Mouse (Mus musculus) adrenal gland, postnatal 14 days (tissue): ENCODE results near the gene Hnrnpc. TPM values are rescaled to one million over a fixed set of nuclear protein-coding genes. Genes with fewer than 3 reads are reported as not detected.

Source experiments
- DNase-seq: peaks from one replicate; pipeline ENCODE4 v3.0.0; 2021; ENCODE audit warnings: mixed read lengths
- total RNA-seq: library from RNA; stranded (reverse); gene quantifications from 2 replicates; pipeline ENCODE4 v1.2.3, GENCODE M21; 2021

Hnrnpc gene
- total RNA-seq, 1 experiment from 2014 or later: 230 TPM

DNA sequence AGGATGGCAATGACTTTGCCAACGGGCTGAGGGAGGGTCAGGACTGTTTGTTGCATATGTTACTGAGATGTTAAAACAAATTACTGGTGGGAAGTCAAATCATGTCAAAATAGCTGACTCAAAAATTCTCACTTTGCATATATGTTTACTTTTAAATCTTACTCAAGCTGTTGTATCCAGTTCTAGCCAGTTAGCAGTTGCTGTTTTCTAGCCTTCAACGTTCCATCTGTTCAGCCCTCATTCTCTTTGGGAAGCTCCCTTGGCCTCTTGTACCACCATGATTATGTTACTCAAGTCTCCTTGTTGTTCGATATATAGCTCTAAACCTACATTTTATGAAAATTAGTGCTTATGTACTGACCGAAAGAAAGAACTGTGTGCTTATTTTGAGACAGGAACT lies 77.5 kb downstream of the Hnrnpc start:
- DNase-seq: no peak

DNA sequence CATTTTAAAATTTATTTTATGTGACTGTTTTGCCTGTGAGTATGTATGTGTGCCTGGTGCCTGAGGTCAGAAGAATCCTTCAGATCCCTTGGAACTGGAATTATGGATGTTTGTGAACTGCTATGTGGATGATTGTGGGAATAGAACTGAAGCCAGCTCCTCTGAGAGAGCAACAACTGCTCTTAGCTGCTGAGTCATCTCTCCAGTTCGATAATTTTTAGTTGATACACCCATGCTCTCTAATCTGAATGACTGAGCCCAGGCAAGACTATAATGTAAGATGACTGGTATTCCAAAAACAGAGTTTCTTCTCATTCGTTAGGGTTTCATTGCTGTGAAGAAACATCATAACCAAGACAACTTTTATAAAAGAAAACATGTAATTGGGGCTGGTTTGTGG lies 79.7 kb downstream of the Hnrnpc start:
- DNase-seq: no peak

Other genes with a start within 250 kb of the Hnrnpc start
- gene Mettl17, start 219.2 kb downstream of the Hnrnpc start, total RNA-seq: 37.1 and 39.0 TPM in 2 replicates
- gene Slc39a2, start 211.1 kb downstream of the Hnrnpc start, total RNA-seq: 0.63 and 0.64 TPM in 2 replicates
- 314 and 338 TPM in 2 replicates for gene Ndrg2, start 189.9 kb downstream of the Hnrnpc start, total RNA-seq
- gene Tppp2, start 185.6 kb downstream of the Hnrnpc start, total RNA-seq: not detected in 2 replicates
- not detected in 2 replicates for gene Rnase13, start 181.3 kb downstream of the Hnrnpc start, total RNA-seq
- 49.5 and 61.3 TPM in 2 replicates for gene Arhgef40, start 119.3 kb downstream of the Hnrnpc start, total RNA-seq
- 3.7 and 4.4 TPM in 2 replicates for gene Tmem253, start 88.4 kb downstream of the Hnrnpc start, total RNA-seq
- 56.5 and 63.7 TPM in 2 replicates for gene Zfp219, start 83.3 kb downstream of the Hnrnpc start, total RNA-seq
- not detected in 2 replicates for gene Olfr221, start 61.6 kb downstream of the Hnrnpc start, total RNA-seq
- gene Rpgrip1, start 6.7 kb upstream of the Hnrnpc start, total RNA-seq: 0.44 and 1.4 TPM in 2 replicates
- 56.4 and 62.2 TPM in 2 replicates for gene Supt16, start 93.4 kb upstream of the Hnrnpc start, total RNA-seq
- 88.4 and 93.0 TPM in 2 replicates for gene Chd8, start 153.8 kb upstream of the Hnrnpc start, total RNA-seq
- gene Tox4, start 175.1 kb upstream of the Hnrnpc start, total RNA-seq: 42.7 and 46.9 TPM in 2 replicates
- 30.2 and 32.2 TPM in 2 replicates for gene Rab2b, start 175.5 kb upstream of the Hnrnpc start, total RNA-seq
- 31.4 and 41.7 TPM in 2 replicates for gene Mettl3, start 201.1 kb upstream of the Hnrnpc start, total RNA-seq
- gene Sall2, start 224.7 kb upstream of the Hnrnpc start, total RNA-seq: 7.3 and 9.6 TPM in 2 replicates